Mouse (Mus musculus) intestine, postnatal 0 days (tissue): ENCODE measurements around the gene Flnc. TPM values are rescaled to one million over a fixed set of nuclear protein-coding genes. Genes with fewer than 3 reads are reported as not detected.
A peak's percentile ranks its signal among the peaks of the same experiment; 100 is the strongest.

Source experiments
- ATAC-seq: fragments of 200-750 bp; cut with Nextera tagmentation; 2 replicates; pipeline ENCODE4 v1.8.0; 2017; ENCODE audit warnings: mild to moderate bottlenecking, moderate TSS enrichment, moderate library complexity
- H3K27ac ChIP-seq: fragments of 300-500 bp; sonication (generic); 2 replicates; pipeline ENCODE4 v1.5.1; 2014; ENCODE audit warnings: mild to moderate bottlenecking, low read depth, low read length, moderate library complexity
- H3K27me3 ChIP-seq: fragments of 300-500 bp; sonication (generic); replicated peaks from 2 replicates; pipeline ENCODE4 v1.6.1; 2014; ENCODE audit warnings: low read length, mixed read lengths; ENCODE audit not compliant: control insufficient read depth, insufficient read depth
- H3K36me3 ChIP-seq: fragments of 300-500 bp; sonication (generic); 2 replicates; pipeline ENCODE4 v1.6.1; 2014; ENCODE audit warnings: mild to moderate bottlenecking, moderate library complexity; ENCODE audit not compliant: control insufficient read depth, insufficient read depth
- H3K4me1 ChIP-seq: fragments of 300-500 bp; sonication (generic); replicated peaks from 2 replicates; pipeline ENCODE4 v1.6.1; 2014; ENCODE audit warnings: antibody characterized with exemption, low read length, mixed read lengths; ENCODE audit not compliant: control insufficient read depth, insufficient read depth
- H3K4me2 ChIP-seq: fragments of 300-500 bp; sonication (generic); replicated peaks from 2 replicates; pipeline ENCODE4 v1.6.1; 2014; ENCODE audit warnings: low read depth, mild to moderate bottlenecking, moderate library complexity
- H3K4me3 ChIP-seq: fragments of 300-500 bp; sonication (generic); 2 replicates; pipeline ENCODE4 v1.5.1; 2014; ENCODE audit warnings: low read depth, low read length
- H3K9ac ChIP-seq: fragments of 300-500 bp; sonication (generic); 2 replicates; pipeline ENCODE4 v1.6.1; 2014; ENCODE audit warnings: mild to moderate bottlenecking, low read depth, low read length
- H3K9me3 ChIP-seq: fragments of 300-500 bp; sonication (generic); 2 replicates; pipeline ENCODE4 v1.6.1; 2016; ENCODE audit warnings: mixed run types; ENCODE audit not compliant: control insufficient read depth
- CTCF ChIP-seq: sonication (generic); IDR thresholded peaks from 2 replicates; pipeline ENCODE4 v1.5.1; 2016; ENCODE audit warnings: low read depth, mild to moderate bottlenecking, control low read depth, antibody characterized with exemption, moderate library complexity
- WGBS: fragments of 180-500 bp; shearing (Covaris S2); extraction: QIAGEN DNeasy Blood & Tissue Kit; methylation state at CpG from one replicate; pipeline ENCODE4 v1.1.7; 2014; 5-methylcytosine and 5-hydroxymethylcytosine counted together
- polyA plus RNA-seq: library from polyadenylated mRNA; unstranded; fragments of >200 nt; fragmentation: Nextera tagmentation; extraction: Ambion mirVana; gene quantifications from 2 replicates; pipeline ENCODE4 v1.2.1, GENCODE M21; 2015

The Flnc gene
- polyA plus RNA-seq, 1 experiment from 2014 or later, result 3.5 TPM

DNA sequence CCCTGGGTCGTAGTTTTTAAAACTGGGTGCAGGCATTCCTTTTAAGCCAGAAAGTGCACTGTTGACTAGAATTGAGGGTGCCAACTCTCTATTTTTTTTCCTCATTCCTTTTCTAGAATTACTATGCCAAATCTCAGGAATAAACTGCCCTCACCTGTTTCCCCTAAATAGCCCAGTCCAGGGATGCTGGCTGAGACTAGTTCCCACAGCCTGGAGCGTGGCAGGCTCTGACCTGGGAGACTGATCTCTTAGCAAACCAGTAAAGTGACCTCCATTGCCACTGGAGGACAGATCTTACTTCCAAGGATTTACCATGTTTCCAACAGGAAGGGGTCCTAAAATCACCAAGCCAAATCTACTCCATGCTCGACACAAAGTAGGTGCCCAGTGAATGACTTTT lies 35.8 kb downstream of the Flnc start:
- no peaks in the 10 kb centered on the region for H3K27me3 ChIP-seq
- 75% methylated on average over 3 of the region's 3 CpGs for WGBS
- no peak overlapping the region for H3K9ac ChIP-seq
- TF ChIP-seq CTCF, result no peak
- ATAC-seq, result no peak
- no peaks in the 10 kb centered on the region for H3K9me3 ChIP-seq
- peak overlapping the region; percentile 79 for H3K4me2 ChIP-seq
- H3K27ac ChIP-seq, result no peak overlapping the region
- H3K4me1 ChIP-seq, result no peaks in the 10 kb centered on the region; the same call in 1 of the 2 replicates
- H3K4me3 ChIP-seq, result peak overlapping the region; percentile 63
- H3K36me3 ChIP-seq, result peaks cover 22% of the 10 kb centered on the region

DNA sequence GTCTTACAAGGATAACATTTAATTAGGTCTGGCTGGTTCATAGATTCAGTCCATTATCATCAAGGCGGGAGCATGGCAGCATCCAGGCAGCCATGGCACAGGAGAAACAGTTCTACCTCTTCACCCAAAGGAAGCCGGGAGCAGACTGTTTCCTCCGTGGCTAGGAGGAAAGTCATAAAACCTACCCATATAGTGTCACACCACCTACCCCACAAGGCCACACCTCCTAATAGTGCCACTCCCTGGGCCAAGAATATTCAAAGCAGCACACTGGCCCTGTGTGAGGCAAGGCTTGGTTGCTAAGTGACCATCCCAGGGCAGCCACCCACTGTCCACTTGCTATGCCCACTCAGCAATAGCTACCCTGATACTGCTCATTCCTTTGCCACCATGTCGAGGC lies 38.1 kb downstream of the Flnc start, which contains the start of gene Atp6v1fnb:
Gene Atp6v1fnb (plus strand): TSS at position 301 of the 400 bp plus-strand sequence.
- no peak within 1 kb of the TSS for H3K4me2 ChIP-seq
- 73% methylated on average over 4 of the region's 4 CpGs for WGBS
- H3K4me1 ChIP-seq, result no peaks in the 10 kb centered on the region; the same call in 1 of the 2 replicates
- no peak within 1 kb of the TSS for H3K4me3 ChIP-seq
- no peaks in the 10 kb centered on the region for H3K9me3 ChIP-seq
- no peak for TF ChIP-seq CTCF
- H3K36me3 ChIP-seq, result peaks cover 22% of the 10 kb centered on the region
- ATAC-seq, result no peak
- H3K27me3 ChIP-seq, result no peaks in the 10 kb centered on the region
- H3K9ac ChIP-seq, result no peak within 1 kb of the TSS
- H3K27ac ChIP-seq, result no peak within 1 kb of the TSS

DNA sequence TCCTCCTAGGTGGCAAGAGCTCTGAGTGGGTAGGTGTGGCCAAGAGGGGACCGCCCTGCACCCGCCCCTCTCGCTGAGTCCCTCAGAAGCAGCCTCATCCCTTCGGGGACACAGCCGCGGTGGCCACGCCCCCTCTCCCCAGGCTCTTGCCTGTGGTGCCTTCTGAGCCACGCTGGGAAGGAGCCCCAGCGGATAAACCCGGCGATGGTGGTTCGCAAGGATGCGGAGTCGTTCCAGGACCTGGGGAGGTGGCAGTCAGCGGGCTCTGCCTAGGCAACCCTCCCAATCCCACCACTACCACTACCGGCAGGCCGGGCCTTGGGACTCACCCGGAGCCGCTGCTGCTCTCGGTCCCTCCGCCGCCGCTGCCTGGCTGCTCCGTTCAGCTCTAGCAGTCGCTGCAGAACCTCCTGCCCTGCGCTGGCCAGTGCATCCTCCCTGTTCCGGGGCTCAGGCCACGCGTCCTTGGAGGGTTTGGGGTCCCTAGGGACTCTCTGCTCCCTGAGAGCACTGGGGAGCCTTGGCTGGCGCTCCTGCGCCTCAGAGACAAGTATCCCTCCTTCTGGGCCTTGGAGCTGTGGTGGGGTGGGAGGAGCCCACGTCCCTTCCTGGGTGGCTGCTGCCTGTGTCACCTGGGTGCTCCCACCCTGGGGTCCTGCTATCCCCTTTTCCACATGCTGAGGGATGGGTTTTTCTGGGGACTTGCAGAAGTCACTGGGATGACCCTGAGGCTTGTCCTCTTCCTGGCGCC lies 41.1 kb downstream of the Flnc start:
- H3K9ac ChIP-seq, result peak overlapping the region; percentile 47; the same call in 1 of the 2 replicates
- TF ChIP-seq CTCF, result no peak
- WGBS, result 5% methylated on average over 33 of the region's 33 CpGs
- H3K9me3 ChIP-seq, result no peaks in the 10 kb centered on the region
- no peaks in the 10 kb centered on the region for H3K27me3 ChIP-seq
- H3K36me3 ChIP-seq, result peaks cover 22% of the 10 kb centered on the region
- H3K4me1 ChIP-seq, result no peaks in the 10 kb centered on the region
- no peak overlapping the region for H3K27ac ChIP-seq
- H3K4me2 ChIP-seq, result peak overlapping the region; percentile 83
- ATAC-seq, result peak; percentile 94
- peak overlapping the region; percentile 43 for H3K4me3 ChIP-seq

DNA sequence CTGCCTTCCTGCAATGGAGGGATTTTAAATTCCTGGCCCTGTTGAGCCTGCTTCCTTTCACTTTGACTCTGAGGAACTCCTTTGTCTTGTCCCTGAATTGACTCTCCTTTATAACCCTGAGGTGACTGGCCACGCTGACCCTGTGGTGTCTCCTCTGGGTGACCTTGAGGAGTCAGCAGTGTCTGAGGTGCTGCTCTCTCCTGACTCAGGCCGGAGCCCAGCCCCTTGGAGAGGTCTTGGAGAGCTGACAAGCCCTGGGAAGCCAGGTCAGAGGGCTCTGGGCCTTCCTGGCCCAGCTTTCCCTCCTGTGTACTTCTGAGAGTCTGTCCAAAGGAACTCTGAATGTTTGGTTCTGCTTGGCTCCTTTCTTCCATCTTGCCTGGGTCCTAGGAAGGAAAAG lies 41.7 kb downstream of the Flnc start:
- no peak overlapping the region for H3K27ac ChIP-seq

DNA sequence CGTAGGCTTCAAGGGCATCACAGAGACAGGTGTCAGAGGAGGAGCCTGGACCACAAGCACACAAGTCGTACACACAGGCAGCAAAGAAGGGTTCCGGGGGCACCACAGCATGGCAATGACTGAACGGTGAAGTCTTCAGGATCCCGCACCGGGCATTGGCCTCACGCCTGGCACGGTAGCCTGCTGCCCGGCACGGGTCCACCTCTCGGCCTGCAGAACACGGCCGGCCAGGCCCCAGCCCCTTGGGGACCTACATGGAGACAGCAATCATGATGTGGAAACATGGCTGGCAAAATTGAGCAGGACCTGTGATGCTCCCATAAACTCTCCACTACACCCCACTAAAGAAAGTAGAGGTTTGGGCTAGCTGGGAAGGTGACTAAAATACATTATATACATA lies 49.6 kb downstream of the Flnc start:
- Histone ChIP-seq H3K4me1 (peaks cover 7% of the 10 kb centered on the region; the same call in 1 of the 2 replicates), H3K9ac (no peak overlapping the region), H3K27me3 (no peaks in the 10 kb centered on the region), H3K27ac (no peak overlapping the region), H3K36me3 (no peaks in the 10 kb centered on the region), H3K4me3 (no peak overlapping the region), H3K4me2 (no peak overlapping the region), H3K9me3 (no peaks in the 10 kb centered on the region)
- no peak for ATAC-seq
- TF ChIP-seq CTCF, result no peak
- 93% methylated on average over 13 of the region's 13 CpGs for WGBS

More for the DNA sequence above, 41.7 kb downstream of the Flnc start:
- no peak overlapping the region; the same call in 1 of the 2 replicates for H3K4me2 ChIP-seq
- no peaks in the 10 kb centered on the region for H3K9me3 ChIP-seq
- peaks cover 21% of the 10 kb centered on the region for H3K36me3 ChIP-seq
- 76% methylated on average over 2 of the region's 2 CpGs for WGBS
- no peak for TF ChIP-seq CTCF
- H3K27me3 ChIP-seq, result no peaks in the 10 kb centered on the region
- H3K9ac ChIP-seq, result no peak overlapping the region
- no peaks in the 10 kb centered on the region for H3K4me1 ChIP-seq
- ATAC-seq, result no peak
- H3K4me3 ChIP-seq, result no peak overlapping the region

DNA sequence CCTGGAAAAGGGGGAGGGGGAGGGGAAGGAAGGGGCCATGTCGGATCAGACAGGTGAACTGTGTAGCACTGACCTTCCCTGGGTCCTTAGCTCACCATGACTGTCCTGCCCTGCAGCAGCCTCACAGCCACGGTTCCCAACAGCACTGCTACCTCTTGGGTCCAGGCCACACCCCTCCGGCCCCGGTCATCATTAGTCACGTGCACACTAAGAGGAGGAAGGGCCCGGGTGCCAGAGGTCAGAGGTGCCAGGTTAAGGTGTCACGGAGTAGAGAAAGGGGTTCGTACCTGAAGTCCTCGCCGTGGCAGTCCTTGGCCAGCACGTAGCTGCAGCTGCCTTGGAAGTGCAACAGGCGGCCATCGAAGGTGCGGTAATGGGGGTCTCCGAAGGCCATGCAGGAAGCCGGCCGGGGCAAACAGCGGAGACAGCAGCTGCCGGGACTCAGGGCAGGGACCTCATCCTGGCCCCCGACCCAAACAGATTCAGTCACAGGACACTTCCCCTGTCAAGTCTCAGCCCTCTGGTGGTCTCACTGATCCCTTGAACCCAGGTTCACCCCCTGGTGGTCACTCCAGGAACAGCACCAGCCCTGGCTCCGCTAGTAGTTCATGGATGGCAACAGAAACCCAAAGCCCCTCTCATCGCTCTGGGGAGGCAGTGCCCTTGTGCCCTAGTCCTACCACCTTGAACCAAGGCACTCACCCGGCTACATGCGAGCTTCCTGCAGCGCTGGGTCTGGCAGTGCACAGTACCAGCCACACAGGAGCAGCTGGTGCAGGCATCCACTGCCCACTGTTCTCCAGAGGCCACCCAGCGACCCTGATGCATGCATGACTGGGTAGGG lies 51.9 kb downstream of the Flnc start:
- Histone ChIP-seq H3K27me3 (no peaks in the 10 kb centered on the region), H3K9me3 (no peaks in the 10 kb centered on the region), H3K4me1 (peaks cover 7% of the 10 kb centered on the region; the same call in 1 of the 2 replicates), H3K36me3 (no peaks in the 10 kb centered on the region), H3K9ac (0 out of 2 replicates have a peak overlapping the region, but pooled peaks have one; percentile 19), H3K4me3 (peak overlapping the region; percentile 38), H3K27ac (no peak overlapping the region), H3K4me2 (peak overlapping the region; percentile 82)
- 10% methylated on average over 26 of the region's 26 CpGs for WGBS
- peak; percentile 60 for ATAC-seq
- TF ChIP-seq CTCF, result peak; percentile 92
